Mouse (Mus musculus) limb, embryonic 11.5 days (tissue): ENCODE measurements around the gene Ghrh. TPM values are rescaled to one million over a fixed set of nuclear protein-coding genes. Genes with fewer than 3 reads are reported as not detected.

Experiments used
- ATAC-seq: fragments of 200-750 bp; cut with Nextera tagmentation; 2 replicates; pipeline ENCODE4 v1.8.0; 2017; ENCODE audit warnings: low read depth; ENCODE audit not compliant: insufficient number of reproducible peaks, low FRiP score, low TSS enrichment
- DNase-seq: peaks from one replicate; pipeline ENCODE4 v3.0.0-alpha.2; 2015; ENCODE audit warnings: low spot score
- H3K27ac ChIP-seq: fragments of 300-500 bp; sonication (generic); replicated peaks from 2 replicates; pipeline ENCODE4 v1.5.1; 2014; ENCODE audit warnings: low read depth, mild to moderate bottlenecking, low read length
- H3K27me3 ChIP-seq: fragments of 300-500 bp; sonication (generic); 2 replicates; pipeline ENCODE4 v1.6.1; 2014; ENCODE audit warnings: mild to moderate bottlenecking, low read length, mixed read lengths; ENCODE audit not compliant: control insufficient read depth, insufficient read depth
- H3K36me3 ChIP-seq: fragments of 300-500 bp; sonication (generic); 2 replicates; pipeline ENCODE4 v1.6.1; 2014; ENCODE audit warnings: mild to moderate bottlenecking, low read length, moderate library complexity, mixed read lengths; ENCODE audit not compliant: control insufficient read depth, insufficient read depth
- H3K4me1 ChIP-seq: fragments of 300-500 bp; sonication (generic); 2 replicates; pipeline ENCODE4 v1.6.1; 2014; ENCODE audit warnings: low read length, mixed read lengths; ENCODE audit not compliant: control insufficient read depth, insufficient read depth
- H3K4me2 ChIP-seq: fragments of 300-500 bp; sonication (generic); 2 replicates; pipeline ENCODE4 v1.6.1; 2014; ENCODE audit warnings: low read depth, mild to moderate bottlenecking, moderate library complexity; ENCODE audit not compliant: severe bottlenecking
- H3K4me3 ChIP-seq: fragments of 300-500 bp; sonication (generic); 2 replicates; pipeline ENCODE4 v1.5.1; 2014; ENCODE audit warnings: low read depth, low read length
- H3K9ac ChIP-seq: fragments of 300-500 bp; sonication (generic); 2 replicates; pipeline ENCODE4 v1.6.1; 2014; ENCODE audit warnings: mild to moderate bottlenecking, low read length
- H3K9me3 ChIP-seq: fragments of 300-500 bp; sonication (generic); 2 replicates; pipeline ENCODE4 v1.6.1; 2016; ENCODE audit warnings: low read length; ENCODE audit not compliant: control insufficient read depth
- WGBS: fragments of 180-500 bp; shearing (Covaris S2); extraction: QIAGEN DNeasy Blood & Tissue Kit; methylation state at CpG from one replicate; pipeline ENCODE4 v1.1.7; 2014; 5-methylcytosine and 5-hydroxymethylcytosine counted together
- polyA plus RNA-seq: library from polyadenylated mRNA; unstranded; fragments of >200 nt; fragmentation: Nextera tagmentation; extraction: Ambion mirVana; gene quantifications from 2 replicates; pipeline ENCODE4 v1.2.1, GENCODE M21; 2014

Gene Ghrh
- polyA plus RNA-seq, 1 experiment from 2014 or later = not detected

DNA sequence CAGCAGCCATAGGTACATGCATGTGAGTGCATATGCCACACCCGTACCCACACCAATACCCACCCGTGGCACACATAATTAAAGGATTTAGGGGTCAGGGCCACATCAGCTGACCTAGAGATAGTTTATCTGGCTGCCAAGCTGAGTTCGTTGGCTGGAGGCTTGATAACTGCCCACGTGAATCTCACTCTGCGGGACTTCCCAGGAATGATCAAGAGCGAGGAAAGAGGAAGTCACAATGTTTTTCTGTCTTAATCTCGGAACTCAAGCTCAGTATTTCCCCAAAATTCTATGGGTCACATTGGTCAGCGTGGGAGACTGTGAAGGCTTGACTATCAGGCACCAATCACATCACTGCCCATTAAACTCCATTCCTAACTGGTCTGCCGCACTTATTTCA lies 19.5 kb upstream of the Ghrh start:
- DNase-seq (no peak), ATAC-seq (no peak)
- no peak overlapping the region for H3K9ac ChIP-seq
- WGBS = 91% methylated on average over 9 of the region's 9 CpGs
- peaks cover 4% of the 10 kb centered on the region; the same call in 1 of the 2 replicates for H3K4me1 ChIP-seq
- no peaks in the 10 kb centered on the region for H3K36me3 ChIP-seq
- no peak overlapping the region for H3K4me3 ChIP-seq
- H3K4me2 ChIP-seq = peak overlapping the region; percentile 88
- 0 out of 2 replicates have a peak overlapping the region, but pooled peaks have one; percentile 82 for H3K27ac ChIP-seq
- no peaks in the 10 kb centered on the region for H3K9me3 ChIP-seq
- no peaks in the 10 kb centered on the region for H3K27me3 ChIP-seq

DNA sequence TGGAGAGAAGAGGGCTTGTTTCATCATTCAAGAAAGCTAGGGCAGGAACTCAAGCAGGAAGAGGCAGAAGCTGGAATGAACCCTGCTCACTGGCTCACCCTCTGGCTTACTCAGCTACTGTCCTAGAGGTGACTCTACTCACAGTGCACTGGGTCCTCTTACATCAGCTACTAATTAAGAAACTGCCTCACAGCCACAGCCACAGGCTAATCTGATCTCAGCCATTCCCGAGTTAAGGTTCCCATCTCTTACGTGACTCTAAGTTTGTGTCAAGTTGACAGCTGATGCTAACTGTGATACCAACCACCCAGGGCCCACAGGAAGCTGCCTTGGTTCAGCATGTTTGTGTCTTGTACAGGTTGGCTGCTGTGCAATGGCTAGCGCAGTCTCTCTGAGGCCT lies 15.7 kb upstream of the Ghrh start:
- Histone ChIP-seq H3K4me2 (no peak overlapping the region), H3K9me3 (no peaks in the 10 kb centered on the region)
- 73% methylated on average over 3 of the region's 3 CpGs for WGBS

DNA sequence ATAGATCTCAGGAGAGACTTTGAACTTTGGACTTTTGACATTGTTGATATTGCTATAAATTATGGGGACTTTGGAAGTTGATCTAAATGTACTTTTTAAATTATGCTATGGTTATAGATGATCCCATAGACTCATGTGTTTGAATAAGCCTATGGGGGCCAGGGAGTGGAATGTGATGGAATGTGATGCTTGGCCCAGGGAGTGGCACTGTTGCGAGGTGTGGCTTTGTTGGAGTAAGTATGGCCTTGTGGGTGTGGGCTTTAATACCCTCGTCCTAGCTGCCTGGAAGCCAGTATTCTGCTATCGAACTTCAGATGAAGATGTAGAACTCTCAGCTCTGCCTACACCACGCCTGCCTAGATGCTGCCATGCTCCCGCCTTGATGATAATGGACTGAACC lies 12.7 kb upstream of the Ghrh start:
- Histone ChIP-seq H3K9ac (no peak overlapping the region), H3K9me3 (no peaks in the 10 kb centered on the region), H3K4me3 (no peak overlapping the region), H3K4me1 (no peaks in the 10 kb centered on the region), H3K4me2 (no peak overlapping the region), H3K36me3 (no peaks in the 10 kb centered on the region), H3K27ac (no peak overlapping the region), H3K27me3 (no peaks in the 10 kb centered on the region)
- WGBS = 76% methylated on average over 5 of the region's 5 CpGs
- no peak for ATAC-seq
- DNase-seq = no peak

More for the DNA sequence above, 15.7 kb upstream of the Ghrh start:
- Histone ChIP-seq H3K27ac (no peak overlapping the region), H3K4me3 (no peak overlapping the region), H3K27me3 (no peaks in the 10 kb centered on the region), H3K9ac (no peak overlapping the region), H3K4me1 (no peaks in the 10 kb centered on the region), H3K36me3 (no peaks in the 10 kb centered on the region)
- ATAC-seq = no peak
- no peak for DNase-seq

DNA sequence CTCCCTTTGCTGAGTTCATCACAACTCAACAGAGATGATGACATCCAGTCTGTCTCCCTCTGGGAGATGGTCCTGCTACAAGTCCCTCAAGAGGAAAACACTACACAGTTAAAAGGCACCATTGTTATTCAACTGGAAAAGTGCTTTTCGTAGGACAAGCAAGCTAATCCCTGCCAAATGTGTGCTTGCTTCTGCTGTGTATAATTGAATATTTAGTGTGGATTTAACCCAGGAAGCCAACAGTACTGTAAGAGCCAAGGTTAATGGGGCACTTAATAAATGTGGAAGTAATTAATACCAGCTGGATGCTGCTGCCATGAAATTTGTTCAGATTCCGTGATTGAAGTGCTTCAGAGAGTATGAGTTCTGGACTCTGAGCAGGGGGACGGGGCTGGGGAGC lies 6.8 kb upstream of the Ghrh start:
- no peaks in the 10 kb centered on the region for H3K27me3 ChIP-seq
- ATAC-seq (no peak), DNase-seq (no peak)
- 40% methylated on average over 3 of the region's 3 CpGs for WGBS
- H3K9me3 ChIP-seq = no peaks in the 10 kb centered on the region
- H3K4me3 ChIP-seq = no peak overlapping the region
- H3K4me2 ChIP-seq = no peak overlapping the region
- peaks cover 5% of the 10 kb centered on the region; the same call in 1 of the 2 replicates for H3K4me1 ChIP-seq
- no peak overlapping the region for H3K9ac ChIP-seq
- H3K36me3 ChIP-seq = no peaks in the 10 kb centered on the region
- no peak overlapping the region for H3K27ac ChIP-seq

DNA sequence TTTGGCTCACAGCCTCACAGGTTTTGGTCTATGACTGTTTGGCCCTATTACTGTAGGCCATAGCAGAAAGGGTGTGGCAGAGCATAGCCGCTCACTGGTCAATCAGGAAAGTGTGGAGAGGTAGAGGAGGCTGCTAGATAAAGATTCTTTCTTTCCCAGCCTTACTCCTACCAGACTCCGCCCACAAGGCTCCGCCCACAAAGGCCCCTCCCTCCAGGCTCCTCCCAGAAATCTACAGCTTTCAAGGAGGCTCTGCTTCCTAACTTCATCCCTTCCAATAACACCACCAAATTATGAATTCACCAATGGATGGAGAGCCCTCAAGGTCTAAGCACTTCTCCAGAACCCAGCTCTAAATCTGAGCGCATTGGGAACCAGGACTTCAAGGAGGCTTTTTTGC lies 5.9 kb upstream of the Ghrh start:
- Histone ChIP-seq H3K27ac (no peak overlapping the region), H3K36me3 (no peaks in the 10 kb centered on the region), H3K9me3 (no peaks in the 10 kb centered on the region), H3K9ac (no peak overlapping the region), H3K27me3 (no peaks in the 10 kb centered on the region), H3K4me1 (peaks cover 5% of the 10 kb centered on the region; the same call in 1 of the 2 replicates), H3K4me3 (no peak overlapping the region), H3K4me2 (no peak overlapping the region)
- DNase-seq = no peak
- ATAC-seq = no peak
- WGBS = 74% methylated on average over 4 of the region's 4 CpGs

DNA sequence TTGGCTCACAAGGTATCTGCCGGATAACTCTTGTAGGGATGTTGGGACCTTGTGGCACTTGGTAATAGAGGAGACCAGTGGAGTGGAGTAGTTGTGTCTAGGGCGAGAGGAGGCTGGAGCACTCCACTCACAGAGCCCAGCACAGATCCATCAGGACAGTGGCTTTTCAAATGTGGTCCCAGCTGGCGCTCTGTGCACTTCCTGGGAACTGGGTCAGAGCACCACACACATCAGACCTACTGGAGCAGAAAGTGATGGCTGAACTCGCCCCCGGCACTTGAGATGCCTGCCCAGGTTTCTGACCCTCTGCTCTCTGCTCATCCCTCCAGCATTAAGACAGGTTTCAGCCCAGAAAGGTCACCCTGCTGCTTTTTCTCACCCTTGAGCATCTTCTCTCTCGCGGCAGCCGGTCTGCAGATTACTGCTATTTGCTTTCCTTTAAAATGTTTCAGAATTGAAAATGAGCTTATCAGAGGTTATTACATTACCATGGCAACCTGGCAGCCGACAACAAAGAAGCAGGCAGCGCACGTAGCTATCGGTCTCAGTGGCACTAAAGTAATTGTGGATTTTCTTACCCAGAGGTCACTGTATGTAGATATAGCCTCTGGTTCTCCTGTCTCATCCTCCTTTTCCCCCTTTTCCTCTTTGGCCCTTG lies 1.9 kb upstream of the Ghrh start:
- H3K27me3 ChIP-seq = no peaks in the 10 kb centered on the region
- WGBS = 79% methylated on average over 12 of the region's 12 CpGs
- H3K4me3 ChIP-seq = no peak overlapping the region
- ATAC-seq (no peak), DNase-seq (no peak)
- no peak overlapping the region for H3K4me2 ChIP-seq
- no peaks in the 10 kb centered on the region for H3K9me3 ChIP-seq
- no peaks in the 10 kb centered on the region for H3K36me3 ChIP-seq
- no peak overlapping the region for H3K9ac ChIP-seq
- H3K27ac ChIP-seq = no peak overlapping the region
- H3K4me1 ChIP-seq = peaks cover 5% of the 10 kb centered on the region; the same call in 1 of the 2 replicates

DNA sequence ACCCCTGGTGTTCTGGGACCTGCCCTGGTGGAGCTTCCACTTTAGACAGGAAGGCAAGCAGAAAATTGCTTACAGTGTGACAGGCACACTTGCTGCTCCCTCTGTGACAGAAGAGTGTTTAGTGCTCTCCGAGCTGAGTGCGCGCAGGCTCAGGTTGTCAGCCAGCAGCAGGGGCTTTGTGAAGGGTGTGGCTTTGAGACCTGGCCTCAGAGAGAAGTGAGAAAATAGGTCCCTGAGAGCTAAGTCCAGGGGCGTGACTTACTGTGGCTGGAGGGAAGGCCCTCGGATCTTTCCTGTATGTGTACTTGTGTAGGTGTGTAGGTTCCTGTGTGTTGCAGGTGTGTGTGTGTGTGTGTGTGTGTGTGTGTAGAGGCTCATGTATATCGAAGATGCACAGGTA lies 4.0 kb downstream of the Ghrh start:
- no peak for DNase-seq
- WGBS = 71% methylated on average over 6 of the region's 6 CpGs
- Histone ChIP-seq H3K36me3 (no peaks in the 10 kb centered on the region), H3K9me3 (no peaks in the 10 kb centered on the region), H3K4me1 (peaks cover 6% of the 10 kb centered on the region; the same call in 1 of the 2 replicates), H3K27ac (no peak overlapping the region), H3K4me3 (no peak overlapping the region), H3K9ac (no peak overlapping the region), H3K4me2 (no peak overlapping the region), H3K27me3 (no peaks in the 10 kb centered on the region)
- no peak for ATAC-seq

DNA sequence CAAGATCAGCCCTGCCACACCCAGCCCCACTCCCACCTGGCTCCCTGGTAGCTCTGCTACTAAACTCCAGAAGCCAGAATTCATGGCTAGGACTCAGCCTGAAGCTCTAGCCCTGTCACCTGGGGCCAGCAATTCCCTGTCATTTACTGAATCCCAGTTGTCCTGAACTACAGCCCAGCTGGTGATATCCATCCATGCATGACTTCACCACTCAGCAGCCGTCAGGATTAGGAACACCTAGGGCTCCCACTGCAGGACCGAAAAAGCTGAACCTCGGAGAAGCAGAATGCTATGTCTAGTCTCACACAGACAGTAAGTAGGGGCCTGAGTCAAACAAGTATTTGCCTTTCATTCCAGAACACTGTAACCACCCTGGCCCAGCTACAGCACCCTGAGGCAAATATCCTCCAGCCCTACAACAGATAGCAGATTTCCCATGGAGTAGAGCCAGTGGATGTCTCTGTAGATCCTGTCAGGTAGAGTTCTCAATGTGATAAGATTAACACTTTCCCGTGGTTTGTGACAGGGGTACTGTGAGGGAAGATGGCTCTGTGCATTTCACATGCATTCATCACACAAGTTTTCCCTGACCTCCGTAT lies 4.9 kb downstream of the Ghrh start:
- ATAC-seq (no peak), DNase-seq (no peak)
- Histone ChIP-seq H3K9ac (no peak overlapping the region), H3K27ac (no peak overlapping the region), H3K27me3 (no peaks in the 10 kb centered on the region), H3K9me3 (no peaks in the 10 kb centered on the region), H3K4me1 (peaks cover 6% of the 10 kb centered on the region; the same call in 1 of the 2 replicates), H3K4me2 (no peak overlapping the region), H3K36me3 (no peaks in the 10 kb centered on the region), H3K4me3 (no peak overlapping the region)
- 63% methylated on average over 5 of the region's 5 CpGs for WGBS
